Mouse (Mus musculus) C2C12 (cell line): ENCODE results near the gene Zscan21.

Experiments used
- CTCF ChIP-seq: IDR thresholded peaks from one replicate; pipeline ENCODE4 v1.5.1; 2011; ENCODE audit not compliant: control insufficient read depth, insufficient read depth, insufficient read length
- FOSL1 ChIP-seq: IDR thresholded peaks from one replicate; pipeline ENCODE4 v1.8.0; 2011; ENCODE audit warnings: mild to moderate bottlenecking, low read length; ENCODE audit not compliant: poor library complexity, insufficient read depth, severe bottlenecking
- MAX ChIP-seq: IDR thresholded peaks from one replicate; pipeline ENCODE4 v1.6.1; 2011; ENCODE audit warnings: mild to moderate bottlenecking, control low read depth
- MYOD1 ChIP-seq: IDR thresholded peaks from one replicate; pipeline ENCODE4 v1.6.1; 2011; ENCODE audit warnings: low read depth; ENCODE audit not compliant: control insufficient read depth, insufficient read length
- MYOG ChIP-seq: IDR thresholded peaks from one replicate; pipeline ENCODE4 v1.6.1; 2011; ENCODE audit not compliant: control insufficient read depth, insufficient read length; ENCODE audit errors: extremely low read depth
- USF1 ChIP-seq: IDR thresholded peaks from one replicate; pipeline ENCODE4 v1.6.1; 2011; ENCODE audit warnings: low read depth, mild to moderate bottlenecking, control low read depth, moderate library complexity

- TF ChIP-seq CTCF (no peak), USF1 (no peak), FOSL1 (no peak), MYOG (no peak), MYOD1 (no peak), MAX (no peak)
These were observed 22.2 kb upstream of the Zscan21 start for GRCm38 (mm10) chr5:138094474-138094873.
